Mouse (Mus musculus): Measurements from ENCODE around the gene Pappa.

The Pappa gene

DNA sequence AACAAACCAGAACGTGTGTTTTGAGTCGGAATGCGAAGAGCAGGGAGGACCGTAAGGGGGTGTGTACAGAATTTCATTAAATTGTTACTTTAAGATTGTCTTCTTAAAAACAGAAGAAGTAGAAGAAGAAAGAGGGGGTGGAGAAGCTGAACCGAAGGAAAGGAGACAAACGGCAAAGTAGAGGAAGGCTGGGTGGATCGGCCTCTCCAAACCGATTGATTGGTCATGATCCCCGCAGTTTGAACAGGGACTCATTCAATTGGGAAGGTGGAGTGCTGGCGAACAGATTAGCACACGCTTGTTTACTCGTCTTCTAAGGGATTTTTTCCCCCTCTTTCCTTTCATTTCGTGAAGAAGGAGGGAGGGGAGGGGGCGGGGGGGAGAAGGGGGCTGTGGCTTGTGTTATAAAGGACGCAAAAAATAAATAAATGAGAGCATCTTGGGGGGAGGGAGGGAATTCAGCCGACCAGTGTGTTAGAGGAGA is at the start of gene Pappa:
Gene Pappa (plus strand): TSS at position 434 of the 484 bp plus-strand sequence.
- peak; percentile 47 for DNase-seq (ENCODE audit: extremely low spot score)

- DNase-seq (ENCODE audit: extremely low spot score), result no peak
Measured at GRCm38 (mm10) chr4:65077906-65078615, 45.9 kb upstream of the Pappa start.

- no peak for DNase-seq (ENCODE audit: extremely low spot score)
Measured at GRCm38 (mm10) chr4:65086864-65087263, 37.1 kb upstream of the Pappa start.

DNA sequence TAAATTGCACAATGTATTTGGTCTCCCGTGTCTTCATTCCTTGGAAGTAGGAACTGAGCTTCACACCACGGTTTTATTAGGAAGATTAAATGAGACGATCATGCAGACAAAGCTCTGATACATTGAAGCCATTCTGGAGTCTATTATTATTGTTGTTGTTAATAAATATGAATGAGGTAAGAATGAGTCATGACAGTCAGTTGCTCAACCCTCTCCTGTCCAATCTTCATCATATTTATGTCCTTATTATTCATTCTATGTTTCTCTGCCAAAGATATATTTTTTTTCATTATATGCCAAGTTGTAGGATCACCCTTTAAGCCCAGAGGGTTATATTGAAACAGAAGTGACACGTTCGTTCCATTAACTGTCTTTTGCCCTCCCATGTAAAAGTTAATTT is 36.4 kb upstream of the Pappa start:
- no peak for DNase-seq (ENCODE audit: extremely low spot score)

DNA sequence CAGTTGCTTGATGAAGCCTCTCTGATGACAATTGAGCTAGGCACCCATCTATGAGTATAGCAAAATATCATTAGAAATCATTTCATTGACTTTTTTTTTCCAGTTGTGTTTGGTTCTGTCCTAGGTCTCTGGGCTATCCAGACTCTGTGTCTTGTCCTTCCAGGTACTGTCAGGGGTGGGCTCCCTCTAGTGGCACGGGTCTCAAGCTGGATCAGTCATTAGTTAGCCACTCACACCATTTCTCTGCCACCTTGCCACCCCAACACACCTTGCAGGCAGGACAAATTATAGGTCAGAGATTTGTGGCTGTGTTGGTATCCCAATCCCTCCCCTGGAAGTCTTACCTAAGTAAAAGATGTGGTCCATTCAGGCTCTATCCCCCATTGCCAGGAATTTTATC is 31.8 kb upstream of the Pappa start:
- DNase-seq (ENCODE audit: extremely low spot score), result peak; percentile 20

DNA sequence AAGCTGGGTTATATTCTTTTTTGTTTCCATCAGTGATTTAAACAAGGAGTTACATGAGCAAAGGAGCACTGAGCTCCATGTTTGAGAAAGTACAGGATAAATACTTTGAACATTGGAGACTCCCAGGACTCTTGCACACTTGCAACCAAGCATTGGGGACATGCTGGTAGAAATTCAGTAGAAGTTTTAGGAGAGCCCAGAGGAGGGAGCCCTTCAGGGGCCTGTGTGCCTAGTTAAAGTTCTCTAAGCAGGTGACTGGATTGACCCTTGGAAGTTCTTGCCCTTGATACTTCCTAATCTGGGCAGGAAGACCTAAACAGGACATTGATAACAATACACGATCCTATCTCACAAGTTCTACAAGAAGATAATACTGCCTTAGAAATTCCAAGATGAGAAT is 3.6 kb upstream of the Pappa start:
- DNase-seq (ENCODE audit: extremely low spot score), result peak; percentile 8

GRCm38 (mm10) chr4:65122841-65123240 is 1.1 kb upstream of the Pappa start:
- peak; percentile 30 for DNase-seq (ENCODE audit: extremely low spot score)

GRCm38 (mm10) chr4:65124369-65125151 is 586 bp downstream of the Pappa start:
- DNase-seq (ENCODE audit: extremely low spot score), result peak; percentile 54

DNA sequence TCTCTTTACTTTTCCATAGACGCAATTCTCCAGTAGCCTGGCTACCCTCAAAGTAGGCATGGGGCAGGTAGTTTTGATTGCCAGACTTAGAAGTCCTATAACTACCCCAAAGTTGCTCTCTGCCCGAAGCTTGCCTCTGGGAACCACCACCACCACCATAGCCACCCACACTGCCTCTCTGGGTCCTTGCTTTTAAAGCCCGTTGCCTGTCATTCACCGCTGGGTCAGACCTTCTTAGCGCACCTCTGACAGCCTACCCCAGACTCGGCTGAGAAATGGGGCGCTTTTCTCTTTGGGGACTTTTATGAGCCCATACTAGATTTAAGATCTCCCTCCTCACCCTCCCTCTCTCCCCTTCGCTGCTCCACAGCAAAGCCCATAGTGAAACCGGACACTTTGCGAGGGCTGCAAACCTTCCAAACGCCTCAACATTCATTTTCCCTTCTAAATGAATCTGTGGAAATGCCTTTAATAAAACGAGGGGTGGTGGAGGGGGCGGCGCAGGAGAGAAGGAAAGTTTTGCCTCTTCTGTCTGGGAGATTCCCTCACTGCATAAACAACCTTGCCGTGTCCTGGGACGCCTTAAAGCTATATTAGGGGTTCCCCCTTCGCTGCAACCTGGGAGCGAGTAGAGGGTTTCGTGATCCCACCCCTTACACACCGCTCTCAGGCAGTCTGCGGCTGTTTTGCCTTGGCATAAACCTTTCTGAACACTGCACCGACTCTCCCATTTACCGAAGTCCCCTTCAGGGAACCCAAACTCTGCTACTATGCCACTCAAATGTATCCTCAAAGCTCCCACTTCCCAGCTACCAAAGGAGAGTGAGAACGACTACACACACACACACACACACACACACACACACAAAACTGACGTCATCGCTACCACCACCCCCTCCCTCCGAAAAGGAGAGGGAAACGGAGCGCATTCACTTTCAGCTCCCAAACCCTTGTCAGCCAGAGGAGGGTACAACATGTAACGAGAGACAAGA is 1.7 kb downstream of the Pappa start:
- peak; percentile 73 for DNase-seq (ENCODE audit: extremely low spot score)

DNA sequence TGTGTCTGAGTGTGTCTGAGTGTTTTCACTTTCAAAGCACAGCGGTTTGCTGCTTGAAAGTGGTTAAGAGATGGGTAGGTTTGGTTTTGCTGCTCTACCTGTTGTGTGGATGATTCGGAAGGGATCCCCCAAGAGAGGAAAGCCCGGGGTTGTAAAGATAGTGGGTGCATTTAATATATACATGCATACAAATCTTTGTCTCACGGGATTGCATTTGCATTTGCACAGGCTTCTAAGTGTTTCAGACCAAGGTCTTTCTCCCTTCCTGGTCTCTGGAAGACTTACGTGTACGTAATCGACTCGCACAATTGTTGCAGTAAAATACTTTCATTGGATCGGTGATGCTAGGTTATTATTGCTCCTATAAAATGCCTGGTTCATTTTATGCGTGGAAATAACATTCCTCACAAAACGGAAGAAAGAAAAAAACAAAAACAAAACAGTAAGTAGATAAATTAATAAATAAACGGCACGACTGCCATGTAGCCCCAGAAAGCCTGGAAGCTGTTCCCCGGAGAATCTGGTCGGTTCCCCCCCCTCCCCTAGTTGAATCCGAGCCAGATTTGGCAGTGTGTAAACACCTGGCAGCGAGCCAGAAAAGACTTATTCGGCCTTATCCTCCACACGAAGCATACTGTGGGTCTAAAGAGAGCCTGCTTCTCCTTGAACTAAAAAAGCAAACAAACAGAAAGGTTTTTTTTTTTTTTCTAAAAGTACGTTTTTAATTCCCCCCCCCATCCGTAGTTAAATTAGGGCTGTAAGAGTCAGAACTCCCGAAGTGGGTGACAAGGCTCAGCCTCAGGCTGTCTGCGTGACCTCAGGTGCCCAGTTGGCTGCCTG is 2.7 kb downstream of the Pappa start:
- DNase-seq (ENCODE audit: extremely low spot score), result no peak

GRCm38 (mm10) chr4:65127291-65127590 is 3.3 kb downstream of the Pappa start:
- peak; percentile 22 for DNase-seq (ENCODE audit: extremely low spot score)

DNA sequence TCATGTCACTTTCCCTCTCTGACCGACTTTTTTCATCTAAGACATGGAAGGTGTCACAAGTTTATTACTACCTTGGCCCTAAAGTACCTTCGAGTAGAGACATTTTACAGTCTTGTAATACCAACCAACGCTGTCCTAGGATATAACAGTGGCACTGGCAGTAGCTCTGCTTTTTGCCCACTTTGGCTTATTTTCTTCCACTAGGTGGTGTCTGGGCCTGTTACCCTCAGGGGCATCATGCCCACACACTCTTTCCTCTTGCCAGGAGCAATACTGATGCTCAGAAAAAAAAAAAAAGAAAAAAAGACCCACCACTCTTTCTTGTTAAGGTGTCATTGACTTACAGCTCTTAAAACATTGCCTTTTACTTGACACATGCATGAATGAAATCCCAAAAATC is 8.7 kb downstream of the Pappa start:
- DNase-seq (ENCODE audit: extremely low spot score), result no peak

GRCm38 (mm10) chr4:65134358-65134757 is 10.4 kb downstream of the Pappa start:
- no peak for DNase-seq (ENCODE audit: extremely low spot score)

DNA sequence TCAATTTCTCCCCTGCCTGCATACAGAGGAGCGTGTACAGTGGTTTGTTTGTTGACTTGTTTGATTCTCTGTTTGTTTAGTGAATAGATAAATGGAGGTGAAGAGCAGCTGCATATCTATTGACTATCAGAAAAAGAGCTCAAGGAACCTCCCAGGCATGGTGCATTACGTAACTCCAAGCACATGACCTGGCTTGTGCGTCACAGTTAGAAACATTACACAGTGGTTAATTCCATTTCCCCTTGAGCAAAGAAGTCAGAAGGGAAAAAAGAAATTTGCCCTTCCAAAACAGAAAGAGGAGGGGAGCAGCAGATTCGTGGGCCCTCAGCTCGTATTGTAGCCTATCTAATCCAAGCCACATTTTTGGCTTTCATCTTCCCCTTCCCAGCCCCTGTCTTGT is 11.1 kb downstream of the Pappa start:
- DNase-seq (ENCODE audit: extremely low spot score), result no peak

GRCm38 (mm10) chr4:65136541-65136940 is 12.6 kb downstream of the Pappa start:
- DNase-seq (ENCODE audit: extremely low spot score), result no peak

DNA sequence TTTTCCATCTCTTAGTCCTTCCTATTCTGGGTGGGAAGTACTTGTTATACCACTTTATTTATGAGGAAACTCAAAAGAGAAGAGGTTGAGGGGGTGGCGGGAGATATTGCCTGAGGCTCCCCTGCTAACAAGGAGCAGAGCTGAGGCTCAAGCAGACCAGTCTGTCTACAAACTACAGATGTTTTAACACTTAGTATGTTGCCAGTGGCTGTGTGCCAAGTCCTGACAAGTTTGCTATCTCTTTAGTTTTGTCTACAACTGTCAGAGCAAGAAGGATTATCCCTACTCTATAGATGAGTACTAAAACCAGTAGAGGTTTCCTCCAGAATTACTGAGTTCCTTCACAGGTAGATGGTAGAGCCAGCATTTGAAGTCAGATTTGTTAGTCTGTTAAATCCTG is 23.0 kb downstream of the Pappa start:
- no peak for DNase-seq (ENCODE audit: extremely low spot score)

DNA sequence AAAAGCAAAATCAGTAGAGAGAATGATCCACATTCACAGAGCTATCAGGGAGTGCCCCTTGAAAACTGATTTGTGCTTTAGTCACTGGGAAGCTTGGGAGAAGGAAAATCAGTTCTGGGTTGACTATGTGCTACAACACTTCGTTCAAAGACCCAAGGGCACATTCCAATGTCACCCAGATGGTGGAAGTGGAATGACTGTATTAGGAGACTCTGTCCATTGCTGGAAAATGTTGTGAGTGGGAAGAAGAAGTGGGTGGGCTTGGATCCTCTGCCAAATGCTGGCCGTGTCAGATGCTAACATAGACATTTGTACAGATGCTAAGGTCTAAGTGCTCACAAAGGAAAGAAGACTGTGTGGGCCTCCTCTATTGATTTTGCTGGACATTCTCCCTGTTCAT is 29.6 kb downstream of the Pappa start:
- DNase-seq (ENCODE audit: extremely low spot score), result no peak

DNA sequence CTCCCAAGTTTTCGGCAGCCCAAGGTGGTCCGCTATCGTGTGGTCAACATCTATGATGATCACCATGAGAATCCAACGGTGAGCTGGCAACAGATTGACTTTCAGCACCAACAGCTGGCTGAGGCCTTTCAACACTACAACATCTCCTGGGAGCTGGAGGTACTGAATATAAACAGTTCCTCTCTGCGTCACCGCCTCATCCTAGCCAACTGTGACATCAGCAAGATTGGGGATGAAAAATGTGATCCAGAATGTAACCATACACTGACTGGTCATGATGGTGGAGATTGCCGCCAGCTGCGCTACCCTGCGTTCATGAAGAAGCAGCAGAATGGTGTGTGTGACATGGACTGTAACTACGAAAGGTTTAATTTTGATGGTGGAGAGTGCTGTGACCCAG is 32.3 kb downstream of the Pappa start:
- DNase-seq (ENCODE audit: extremely low spot score), result no peak

- no peak for DNase-seq (ENCODE audit: extremely low spot score)
Measured at GRCm38 (mm10) chr4:65158651-65159050, 34.7 kb downstream of the Pappa start.

DNA sequence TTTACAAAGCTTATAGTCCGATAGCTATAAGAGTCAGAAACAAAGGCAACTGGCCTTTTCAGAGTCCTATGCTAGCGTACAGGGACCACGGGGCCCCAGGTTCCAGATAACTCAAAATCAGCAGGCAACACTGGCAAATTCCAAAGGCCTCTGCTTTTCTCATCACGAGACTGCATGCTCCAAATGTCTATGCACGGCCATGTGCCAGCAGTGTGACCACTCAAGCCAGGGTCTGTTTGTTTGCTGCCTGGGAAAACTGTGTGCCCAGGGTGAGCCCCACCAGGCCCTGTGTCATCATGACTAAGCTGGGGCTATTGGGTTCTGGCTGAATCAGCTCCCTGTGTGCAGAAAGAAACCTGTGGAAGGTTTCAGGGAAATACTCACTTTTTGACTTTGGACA is 35.5 kb downstream of the Pappa start:
- peak; percentile 8 for DNase-seq (ENCODE audit: extremely low spot score)

DNA sequence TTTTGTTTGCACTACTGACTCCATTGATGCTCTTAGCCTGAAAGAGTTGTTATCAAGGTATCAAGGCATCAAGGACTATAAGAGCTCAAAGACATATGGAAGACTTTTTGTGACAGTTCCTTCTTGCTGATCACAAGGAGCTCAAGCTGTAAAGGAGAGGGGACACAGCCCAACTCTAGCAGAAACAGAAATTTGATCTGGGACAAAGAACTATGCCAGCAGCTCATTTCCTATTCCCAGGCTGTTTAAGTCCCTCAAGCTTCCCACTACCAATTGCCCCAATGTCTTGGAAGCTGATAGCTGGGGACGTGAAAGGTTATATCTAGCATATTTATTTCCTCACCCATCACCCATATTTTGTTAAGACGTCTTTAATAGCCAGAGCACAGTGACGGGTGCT is 39.7 kb downstream of the Pappa start:
- no peak for DNase-seq (ENCODE audit: extremely low spot score)

Measured in embryo, embryonic 9.5 days (tissue).